Mouse (Mus musculus) hindbrain, embryonic 16.5 days (tissue): ENCODE results near the gene Kpna1. TPM values are rescaled to one million over a fixed set of nuclear protein-coding genes. Genes with fewer than 3 reads are reported as not detected.
A peak's percentile ranks its signal among the peaks of the same experiment; 100 is the strongest.
"Not testable (repeated sequence)": the region's sequence is repeated elsewhere in the genome, so short reads cannot be mapped to it uniquely, and the experiment has no call there.

ENCODE experiments used
- ATAC-seq: fragments of 200-750 bp; cut with Nextera tagmentation; 2 replicates; pipeline ENCODE4 v1.8.0; 2017; ENCODE audit warnings: moderate TSS enrichment, moderate library complexity
- H3K27ac ChIP-seq: fragments of 300-500 bp; sonication (generic); 2 replicates; pipeline ENCODE4 v1.5.1; 2014; ENCODE audit warnings: low read depth, mild to moderate bottlenecking, control low read depth, low read length, moderate library complexity
- H3K27me3 ChIP-seq: fragments of 300-500 bp; sonication (generic); replicated peaks from 2 replicates; pipeline ENCODE4 v1.6.1; 2014; ENCODE audit warnings: low read length; ENCODE audit not compliant: control insufficient read depth, insufficient read depth
- H3K36me3 ChIP-seq: fragments of 300-500 bp; sonication (generic); 2 replicates; pipeline ENCODE4 v1.6.1; 2014; ENCODE audit warnings: mild to moderate bottlenecking, low read length, moderate library complexity, mixed read lengths; ENCODE audit not compliant: control insufficient read depth, insufficient read depth
- H3K4me1 ChIP-seq: fragments of 300-500 bp; sonication (generic); 2 replicates; pipeline ENCODE4 v1.6.1; 2014; ENCODE audit warnings: low read depth, low read length; ENCODE audit not compliant: control insufficient read depth, insufficient read depth
- H3K4me2 ChIP-seq: fragments of 300-500 bp; sonication (generic); 2 replicates; pipeline ENCODE4 v1.6.1; 2014; ENCODE audit warnings: mild to moderate bottlenecking, low read length, control low read depth, moderate library complexity
- H3K4me3 ChIP-seq: fragments of 300-500 bp; sonication (generic); 2 replicates; pipeline ENCODE4 v1.5.1; 2014; ENCODE audit warnings: mild to moderate bottlenecking, low read length, control low read depth, moderate library complexity
- H3K9ac ChIP-seq: fragments of 300-500 bp; sonication (generic); 2 replicates; pipeline ENCODE4 v1.6.1; 2014; ENCODE audit warnings: low read depth, mild to moderate bottlenecking, control low read depth, low read length, moderate library complexity
- H3K9me3 ChIP-seq: fragments of 300-500 bp; sonication (generic); 2 replicates; pipeline ENCODE4 v1.6.1; 2014; ENCODE audit warnings: mild to moderate bottlenecking, low read length, moderate library complexity; ENCODE audit not compliant: control insufficient read depth
- WGBS: fragments of 180-500 bp; shearing (Covaris S2); extraction: QIAGEN DNeasy Blood & Tissue Kit; methylation state at CpG from one replicate; pipeline ENCODE4 v1.1.7; 2014; 5-methylcytosine and 5-hydroxymethylcytosine counted together
- polyA plus RNA-seq: library from polyadenylated mRNA; unstranded; fragments of >200 nt; fragmentation: Nextera tagmentation; extraction: Ambion mirVana; gene quantifications from 2 replicates; pipeline ENCODE4 v1.2.1, GENCODE M21; 2015

The Kpna1 gene
- polyA plus RNA-seq, 1 experiment from 2014 or later, result 64.3 TPM

- WGBS, result 87% methylated on average over 11 of the region's 11 CpGs
- no peaks in the 10 kb centered on the region for H3K27me3 ChIP-seq
- no peak overlapping the region for H3K4me3 ChIP-seq
- H3K9me3 ChIP-seq, result no peaks in the 10 kb centered on the region
- no peak overlapping the region for H3K9ac ChIP-seq
- 0 out of 2 replicates have a peak, but pooled peaks cover 3% of the 10 kb centered on the region for H3K36me3 ChIP-seq
- H3K4me2 ChIP-seq, result no peak overlapping the region
- no peak for ATAC-seq
- no peak overlapping the region for H3K27ac ChIP-seq
- H3K4me1 ChIP-seq, result no peaks in the 10 kb centered on the region
These were observed 77.9 kb downstream of the Kpna1 start for GRCm38 (mm10) chr16:36056416-36056815.

DNA sequence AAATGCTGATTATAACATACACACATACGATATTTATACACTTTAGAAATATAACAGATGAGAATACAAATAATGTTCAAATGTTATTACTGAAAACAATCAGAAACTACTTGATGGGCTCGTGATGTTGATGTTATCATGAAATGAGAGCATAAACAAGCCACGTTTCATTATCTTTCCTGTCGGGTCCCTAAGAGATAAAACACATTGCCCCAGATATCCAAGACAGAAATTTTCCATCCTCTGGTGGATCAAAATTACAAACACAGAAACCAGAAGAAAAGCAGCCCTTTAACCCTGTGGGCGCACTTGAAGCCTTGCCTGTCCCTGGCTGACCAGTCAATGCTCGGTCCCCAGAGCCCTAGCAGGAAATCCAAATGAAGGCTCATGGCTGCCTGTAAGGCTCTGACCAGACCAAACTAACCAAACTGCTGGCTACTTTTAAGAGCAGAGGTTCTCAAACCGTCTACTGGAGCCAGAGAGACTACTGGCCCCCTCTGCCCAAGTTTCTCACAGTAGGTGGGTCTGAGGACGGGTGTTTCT, 79.5 kb downstream of the Kpna1 start:
- Histone ChIP-seq H3K36me3 (no peaks in the 10 kb centered on the region), H3K4me3 (no peak overlapping the region), H3K4me2 (no peak overlapping the region), H3K27me3 (no peaks in the 10 kb centered on the region), H3K9me3 (no peaks in the 10 kb centered on the region), H3K9ac (no peak overlapping the region), H3K27ac (no peak overlapping the region), H3K4me1 (no peaks in the 10 kb centered on the region)
- 86% methylated on average over 8 of the region's 8 CpGs for WGBS
- ATAC-seq, result no peak

DNA sequence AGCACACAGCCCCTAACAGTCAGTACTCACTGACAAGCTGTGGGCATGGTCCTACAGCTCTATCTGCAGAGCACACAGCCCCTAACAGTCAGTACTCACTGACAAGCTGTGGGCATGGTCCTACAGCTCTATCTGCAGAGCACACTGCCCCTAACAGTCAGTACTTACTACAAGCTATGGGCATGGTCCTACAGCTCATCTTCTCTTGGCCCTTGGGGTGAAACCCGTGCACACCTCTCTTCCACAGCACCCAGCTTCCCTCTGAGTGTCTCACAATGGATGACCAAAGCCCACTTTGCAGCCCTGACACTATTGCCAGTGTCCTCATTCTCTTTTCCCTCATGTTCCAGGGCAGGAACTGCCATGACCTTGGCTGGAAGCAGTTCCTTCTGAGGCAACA, 84.0 kb downstream of the Kpna1 start:
- not testable (repeated sequence) for H3K27ac ChIP-seq, H3K27me3 ChIP-seq, H3K9ac ChIP-seq, H3K4me1 ChIP-seq, H3K4me3 ChIP-seq, ATAC-seq, H3K9me3 ChIP-seq, H3K4me2 ChIP-seq, H3K36me3 ChIP-seq
- 78% methylated on average over 1 of the region's 1 CpGs for WGBS

DNA sequence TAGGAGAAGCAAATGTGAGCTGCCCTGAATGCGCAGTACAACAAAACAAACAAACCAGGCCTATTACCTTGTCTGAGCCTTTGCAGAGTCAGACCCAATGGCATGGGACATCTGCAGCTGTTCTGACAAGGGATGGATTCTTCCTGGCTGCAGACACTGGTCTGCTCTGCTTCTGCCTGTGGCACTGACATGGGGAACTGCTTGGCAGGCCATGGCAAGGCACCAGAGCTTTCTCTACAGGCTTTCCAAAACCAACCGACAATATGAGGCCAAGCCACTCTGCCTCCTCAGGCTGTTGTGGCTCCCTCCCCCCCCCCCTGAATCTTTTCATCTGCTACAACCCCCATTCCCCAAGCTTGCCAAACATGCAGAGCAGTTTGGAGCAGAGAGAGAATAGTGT, 84.8 kb downstream of the Kpna1 start:
- ATAC-seq, result peak; percentile 72; the same call in 1 of the 2 replicates
- Histone ChIP-seq H3K27ac (no peak overlapping the region), H3K4me1 (peaks cover 1% of the 10 kb centered on the region; the same call in 1 of the 2 replicates), H3K36me3 (no peaks in the 10 kb centered on the region), H3K4me3 (no peak overlapping the region), H3K27me3 (no peaks in the 10 kb centered on the region), H3K9ac (no peak overlapping the region), H3K9me3 (no peaks in the 10 kb centered on the region), H3K4me2 (no peak overlapping the region)
- 70% methylated on average over 2 of the region's 2 CpGs for WGBS

DNA sequence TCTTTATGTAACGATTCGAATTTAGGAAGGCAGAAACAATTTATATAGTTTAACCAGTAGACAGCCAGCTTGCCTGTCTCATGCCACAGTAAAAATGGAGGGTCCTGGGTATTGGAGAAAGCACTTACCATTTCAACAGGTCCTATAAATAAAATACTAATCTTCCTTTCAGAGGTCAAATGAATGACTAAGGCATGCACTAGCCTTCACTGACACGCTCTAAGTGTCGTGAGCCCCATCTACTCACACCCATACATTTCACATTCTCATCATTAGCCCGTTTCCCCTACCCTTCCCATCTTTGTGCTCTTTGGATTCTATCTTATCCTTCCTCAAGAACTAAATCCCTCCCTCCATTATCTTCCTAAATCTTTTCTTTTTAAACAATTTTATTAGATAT, 86.4 kb downstream of the Kpna1 start:
- Histone ChIP-seq H3K4me1 (peaks cover 10% of the 10 kb centered on the region), H3K36me3 (no peaks in the 10 kb centered on the region), H3K9ac (no peak overlapping the region), H3K9me3 (no peaks in the 10 kb centered on the region), H3K27ac (no peak overlapping the region), H3K4me3 (no peak overlapping the region), H3K27me3 (no peaks in the 10 kb centered on the region), H3K4me2 (no peak overlapping the region)
- no peak for ATAC-seq
- 89% methylated on average over 5 of the region's 5 CpGs for WGBS

- no peak overlapping the region for H3K4me2 ChIP-seq
- no peak overlapping the region for H3K9ac ChIP-seq
- H3K27me3 ChIP-seq, result no peaks in the 10 kb centered on the region
- peaks cover 16% of the 10 kb centered on the region for H3K4me1 ChIP-seq
- no peaks in the 10 kb centered on the region for H3K9me3 ChIP-seq
- H3K4me3 ChIP-seq, result no peak overlapping the region
- 81% methylated on average over 2 of the region's 2 CpGs for WGBS
- H3K36me3 ChIP-seq, result no peaks in the 10 kb centered on the region
- H3K27ac ChIP-seq, result no peak overlapping the region
- no peak for ATAC-seq
These were observed 89.1 kb downstream of the Kpna1 start for GRCm38 (mm10) chr16:36067694-36068093.

GRCm38 (mm10) chr16:36068356-36068755, 89.8 kb downstream of the Kpna1 start:
- no peak overlapping the region for H3K27ac ChIP-seq
- no peak overlapping the region for H3K4me2 ChIP-seq
- H3K4me1 ChIP-seq, result peaks cover 16% of the 10 kb centered on the region
- H3K9me3 ChIP-seq, result no peaks in the 10 kb centered on the region
- H3K27me3 ChIP-seq, result no peaks in the 10 kb centered on the region
- H3K36me3 ChIP-seq, result no peaks in the 10 kb centered on the region
- no peak for ATAC-seq
- no peak overlapping the region for H3K9ac ChIP-seq
- 43% methylated on average over 3 of the region's 3 CpGs for WGBS
- H3K4me3 ChIP-seq, result no peak overlapping the region

- no peaks in the 10 kb centered on the region for H3K27me3 ChIP-seq
- peak overlapping the region; percentile 63 for H3K4me3 ChIP-seq
- H3K9me3 ChIP-seq, result no peaks in the 10 kb centered on the region
- ATAC-seq, result no peak
- 34% methylated on average over 9 of the region's 9 CpGs for WGBS
- H3K27ac ChIP-seq, result no peak overlapping the region
- H3K36me3 ChIP-seq, result no peaks in the 10 kb centered on the region
- no peak overlapping the region for H3K9ac ChIP-seq
- H3K4me1 ChIP-seq, result peaks cover 16% of the 10 kb centered on the region
- H3K4me2 ChIP-seq, result peak overlapping the region; percentile 59
These were observed 91.4 kb downstream of the Kpna1 start for GRCm38 (mm10) chr16:36069819-36070575.

GRCm38 (mm10) chr16:36071071-36071449, 92.5 kb downstream of the Kpna1 start:
- WGBS, result 1% methylated on average over 16 of the region's 16 CpGs
- peak overlapping the region; percentile 87 for H3K9ac ChIP-seq

More at GRCm38 (mm10) chr16:36071071-36071449, 92.5 kb downstream of the Kpna1 start:
- H3K4me3 ChIP-seq, result peak overlapping the region; percentile 63
- peaks cover 16% of the 10 kb centered on the region for H3K4me1 ChIP-seq
- H3K27ac ChIP-seq, result peak overlapping the region; percentile 99
- H3K9me3 ChIP-seq, result no peaks in the 10 kb centered on the region
- peak; percentile 79; the same call in 1 of the 2 replicates for ATAC-seq
- no peaks in the 10 kb centered on the region for H3K27me3 ChIP-seq
- H3K4me2 ChIP-seq, result peak overlapping the region; percentile 59
- no peaks in the 10 kb centered on the region for H3K36me3 ChIP-seq
